Mouse (Mus musculus) spleen, postnatal 4 days (tissue): ENCODE measurements around the gene Olfr68.
"Not testable (repeated sequence)": the region's sequence is repeated elsewhere in the genome, so short reads cannot be mapped to it uniquely, and the experiment has no call there.

ENCODE experiments used
- DNase-seq, 2 experiments: peaks; one replicate each; pipeline ENCODE4 v3.0.0; 2022; ENCODE audit warnings: low spot score in 2 of 2

Gene Olfr68

GRCm38 (mm10) chr7:103767687-103768086 lies 11.8 kb downstream of the Olfr68 start:
- not testable (repeated sequence) for DNase-seq

DNA sequence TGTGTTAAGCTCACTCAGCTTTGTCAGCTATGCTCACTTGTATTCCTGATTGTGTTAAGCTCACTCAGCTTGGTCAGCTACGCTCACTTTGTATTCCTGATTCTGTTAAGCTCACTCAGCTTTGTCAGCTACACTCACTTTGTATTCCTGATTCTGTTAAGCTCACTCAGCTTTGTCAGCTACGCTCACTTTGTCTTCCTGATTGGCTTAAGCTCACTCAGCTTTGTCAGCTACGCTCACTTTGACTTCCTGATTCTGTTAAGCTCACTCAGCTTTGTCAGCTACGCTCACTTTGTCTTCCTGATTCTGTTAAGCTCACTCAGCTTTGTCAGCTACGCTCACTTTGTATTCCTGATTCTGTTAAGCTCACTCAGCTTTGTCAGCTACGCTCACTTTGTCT lies 17.3 kb downstream of the Olfr68 start:
- DNase-seq, result not testable (repeated sequence)

DNA sequence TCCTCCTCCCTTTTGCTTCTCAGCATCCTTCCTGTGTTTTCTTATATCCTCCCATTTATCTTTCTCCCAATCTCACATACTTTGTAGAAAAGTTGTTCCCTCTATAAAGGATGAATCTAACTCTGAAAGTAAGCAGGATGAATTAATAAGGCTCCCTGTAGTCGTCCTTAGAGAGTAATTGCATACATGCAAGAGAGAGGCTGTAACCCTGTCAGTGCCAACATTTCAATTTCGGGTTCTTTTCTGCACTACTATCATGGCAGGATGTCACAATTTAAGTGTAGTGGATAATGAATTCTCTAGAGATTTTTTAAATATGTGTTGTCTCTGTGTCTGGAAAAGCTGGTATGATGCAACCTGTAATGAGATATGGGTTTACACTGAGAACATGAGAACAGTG lies 22.3 kb downstream of the Olfr68 start, which contains the start of gene Olfr630:
Gene Olfr630, minus strand, starts transcription at position 101 of the 400 bp plus-strand sequence.
- DNase-seq, result no peak

GRCm38 (mm10) chr7:103744843-103745242 lies 34.7 kb downstream of the Olfr68 start, which contains the start of gene Olfr629:
TSS of gene Olfr629 (minus strand) at chr7:103744943.
- no peak for DNase-seq

DNA sequence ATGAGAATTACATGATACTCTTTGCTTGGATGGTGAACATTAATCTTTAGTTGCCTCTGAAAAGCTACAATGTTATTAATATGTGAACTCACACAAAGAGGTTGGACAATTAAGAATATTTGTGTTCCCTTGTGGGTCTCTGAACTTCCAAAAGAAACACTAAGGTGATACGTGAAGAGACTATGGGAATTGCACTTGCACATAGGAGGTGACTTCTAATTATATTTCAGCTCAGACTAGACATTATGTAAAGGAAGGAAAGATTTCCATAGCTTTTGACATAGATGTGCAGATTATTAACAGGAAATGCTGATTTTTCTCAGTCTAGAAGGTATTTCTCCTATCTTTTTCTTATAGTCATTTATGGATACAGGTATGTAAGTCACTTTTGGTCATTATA lies 49.4 kb downstream of the Olfr68 start, which contains the start of gene Olfr628:
Gene Olfr628, plus strand, starts transcription at position 301 of the 400 bp plus-strand sequence.
- DNase-seq, result no peak
